Mouse (Mus musculus) liver, embryonic 14.5 days (tissue): ENCODE results near the gene Tifa.

Experiments
- CTCF ChIP-seq: IDR thresholded peaks from 2 replicates; pipeline ENCODE4 v1.5.1; 2016; ENCODE audit warnings: antibody characterized with exemption, low read depth, control low read depth
- EP300 ChIP-seq: IDR thresholded peaks from 2 replicates; pipeline ENCODE4 v1.6.1; 2016; ENCODE audit warnings: antibody characterized with exemption, low read depth

GRCm38 (mm10) chr3:127782921-127783320, 6.7 kb upstream of the Tifa start:
- TF ChIP-seq CTCF = no peak
- TF ChIP-seq EP300 = no peak
